Mouse (Mus musculus) olfactory bulb, adult 2 months (tissue): ENCODE results near the gene Aox2.

ENCODE experiments used
- CTCF ChIP-seq: fragments of 200-500 bp; IDR thresholded peaks from 2 replicates; pipeline ENCODE4 v1.5.1; 2012; ENCODE audit warnings: low read depth, mild to moderate bottlenecking, low read length, moderate library complexity; ENCODE audit not compliant: insufficient read depth
- POLR2A ChIP-seq: fragments of 200-500 bp; IDR thresholded peaks from 2 replicates; pipeline ENCODE4 v1.6.1; 2012; ENCODE audit warnings: mild to moderate bottlenecking, low read depth, low read length, moderate library complexity; ENCODE audit not compliant: insufficient read depth

DNA sequence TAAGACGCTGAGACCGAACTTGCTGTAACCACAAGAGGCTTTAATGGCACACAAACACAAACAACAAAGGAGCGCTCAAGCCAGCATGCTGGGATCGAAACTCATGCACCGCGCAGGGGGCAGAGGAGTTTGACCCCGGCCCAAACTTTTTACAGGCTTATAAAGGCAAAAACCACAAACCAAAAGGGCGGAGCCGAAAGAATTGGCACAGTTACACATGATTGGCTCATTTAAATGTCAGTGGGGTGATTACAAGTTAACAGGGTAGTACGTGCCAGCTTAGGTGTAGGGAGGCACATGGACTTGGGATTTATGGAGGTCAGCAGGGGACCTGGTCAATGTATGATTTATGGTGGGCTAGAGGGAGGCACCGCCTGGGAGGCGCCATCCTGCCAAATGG lies 86.4 kb downstream of the Aox2 start:
- no peak for TF ChIP-seq POLR2A
- no peak for TF ChIP-seq CTCF
